In genomic region chrX:8073881-8074429, GRCm38 (mm10) we compare ENCODE assay signal across 7 mouse cellular contexts. TPM values are rescaled to one million over a fixed set of nuclear protein-coding genes. Genes with fewer than 3 reads are reported as not detected.
DNase-seq lines count a peak whose midpoint lies in the region; ATAC-seq and TF ChIP-seq lines count a peak whose summit lies in the region.

No protein-coding gene starts in this region.

- H3K4me1 ChIP-seq in bone marrow, adult 2 months (ENCODE audit: control insufficient read depth, insufficient read depth, low read length), result no peaks in the 10 kb centered on the region
- peaks cover 3% of the 10 kb centered on the region; the same call in 1 of the 2 replicates for H3K4me1 ChIP-seq in forebrain, embryonic 11.5 days (replicated peaks; ENCODE audit: control insufficient read depth, insufficient read depth, low read length)
- no peaks in the 10 kb centered on the region for H3K4me1 ChIP-seq in kidney, embryonic 15.5 days

- H3K9ac ChIP-seq in forebrain, embryonic 11.5 days (ENCODE audit: low read length), result peak overlapping the region; percentile 73
- peak overlapping the region; percentile 66 for H3K9ac ChIP-seq in kidney, embryonic 15.5 days

- 23% methylated on average over 60 of the region's 64 CpGs for WGBS in bone marrow, adult 2 months
- WGBS in forebrain, embryonic 11.5 days, result 16% methylated on average over 49 of the region's 64 CpGs
- WGBS in kidney, embryonic 15.5 days, result 22% methylated on average over 61 of the region's 64 CpGs

- no peak for TF ChIP-seq POLR2A in bone marrow, adult 2 months (IDR thresholded peaks at IDR 0.05; ENCODE audit: borderline replicate concordance, control insufficient read depth, low read depth, low read length)

- no peaks in the 10 kb centered on the region for H3K9me3 ChIP-seq in forebrain, embryonic 11.5 days (ENCODE audit: control insufficient read depth, low read length)
- no peaks in the 10 kb centered on the region for H3K9me3 ChIP-seq in kidney, embryonic 15.5 days (replicated peaks)

- H3K36me3 ChIP-seq in forebrain, embryonic 11.5 days (ENCODE audit: control insufficient read depth, insufficient read depth, low read length), result peaks cover 2% of the 10 kb centered on the region; the same call in 1 of the 2 replicates
- peaks cover 26% of the 10 kb centered on the region for H3K36me3 ChIP-seq in kidney, embryonic 15.5 days

- DNase-seq in urinary bladder, postnatal 14 days (ENCODE audit: low spot score), result peak; percentile 4
- DNase-seq in urinary bladder, postnatal 10 days (ENCODE audit: low spot score), result no peak
- DNase-seq in forebrain, embryonic 11.5 days (ENCODE audit: low spot score), result peak; percentile 67
- peak; percentile 14 for DNase-seq in lung, postnatal 36 days
- peak; percentile 35 to 39 for DNase-seq in spleen, postnatal 10 days (ENCODE audit: low spot score in 2 of 2)

- peak overlapping the region; percentile 79 for H3K4me3 ChIP-seq in bone marrow, adult 2 months (replicated peaks; ENCODE audit: control insufficient read depth, low read depth, low read length)
- peak overlapping the region; percentile 58 for H3K4me3 ChIP-seq in forebrain, embryonic 11.5 days (ENCODE audit: low read depth, low read length)
- H3K4me3 ChIP-seq in kidney, embryonic 15.5 days (replicated peaks), result peak overlapping the region; percentile 64

- H3K4me2 ChIP-seq in forebrain, embryonic 11.5 days (ENCODE audit: low read depth, low read length, severe bottlenecking), result peak overlapping the region; percentile 45
- H3K4me2 ChIP-seq in kidney, embryonic 15.5 days, result peak overlapping the region; percentile 54

- ATAC-seq in forebrain, embryonic 11.5 days (replicated peaks; ENCODE audit: low FRiP score), result peak; percentile 28
- ATAC-seq in kidney, embryonic 15.5 days (replicated peaks; ENCODE audit: low FRiP score), result peak; percentile 29; the same call in 1 of the 2 replicates

- no peak for TF ChIP-seq CTCF in bone marrow, adult 2 months (IDR thresholded peaks at IDR 0.05; ENCODE audit: control insufficient read depth, insufficient read depth, low read length)

- H3K27ac ChIP-seq in bone marrow, adult 2 months (ENCODE audit: control insufficient read depth, insufficient read depth, low read depth, low read length, poor library complexity), result peak overlapping the region; percentile 86
- peak overlapping the region; percentile 84 for H3K27ac ChIP-seq in forebrain, embryonic 11.5 days (ENCODE audit: low read depth, low read length)
- peak overlapping the region; percentile 94 for H3K27ac ChIP-seq in kidney, embryonic 15.5 days

- H3K27me3 ChIP-seq in forebrain, embryonic 11.5 days (ENCODE audit: control insufficient read depth, insufficient read depth, low read length), result no peaks in the 10 kb centered on the region
- H3K27me3 ChIP-seq in kidney, embryonic 15.5 days, result no peaks in the 10 kb centered on the region

RNA-seq across cellular contexts. Expression of gene Suv39h1, which starts 0.6 kb away (rescaled TPM):
- polyA plus RNA-seq in bone marrow, adult 2 months (2011; ENCODE audit: insufficient read depth, insufficient read length, low replicate concordance, missing spikeins), result 27.4 and 30.7 TPM in 2 replicates
- polyA plus RNA-seq in forebrain, embryonic 11.5 days (2014; fragmentation: Nextera tagmentation; extraction: Ambion mirVana), result 96.1 and 99.7 TPM in 2 replicates
- 69.0 and 69.5 TPM in 2 replicates for polyA plus RNA-seq in kidney, embryonic 15.5 days (2015; fragmentation: Nextera tagmentation; extraction: Ambion mirVana)

RNA-seq across cellular contexts. Expression of gene Was, which starts 16.3 kb away (rescaled TPM):
- 10.1 and 32.0 TPM in 2 replicates for polyA plus RNA-seq in bone marrow, adult 2 months (2011; ENCODE audit: insufficient read depth, insufficient read length, low replicate concordance, missing spikeins)
- 0.12 and 0.51 TPM in 2 replicates for polyA plus RNA-seq in forebrain, embryonic 11.5 days (2014; fragmentation: Nextera tagmentation; extraction: Ambion mirVana)
- 0.23 and 0.49 TPM in 2 replicates for polyA plus RNA-seq in kidney, embryonic 15.5 days (2015; fragmentation: Nextera tagmentation; extraction: Ambion mirVana)

RNA-seq across cellular contexts. Expression of gene Glod5, which starts 55.7 kb away (rescaled TPM):
- polyA plus RNA-seq in bone marrow, adult 2 months (2011; ENCODE audit: insufficient read depth, insufficient read length, low replicate concordance, missing spikeins), result not detected in 2 replicates
- not detected in 2 replicates for polyA plus RNA-seq in forebrain, embryonic 11.5 days (2014; fragmentation: Nextera tagmentation; extraction: Ambion mirVana)
- polyA plus RNA-seq in kidney, embryonic 15.5 days (2015; fragmentation: Nextera tagmentation; extraction: Ambion mirVana), result 0.35 TPM in 1 of 2 replicates, not detected in the other

RNA-seq across cellular contexts. Expression of gene Wdr13, which starts 58.7 kb away (rescaled TPM):
- 23.3 and 35.6 TPM in 2 replicates for polyA plus RNA-seq in bone marrow, adult 2 months (2011; ENCODE audit: insufficient read depth, insufficient read length, low replicate concordance, missing spikeins)
- polyA plus RNA-seq in forebrain, embryonic 11.5 days (2014; fragmentation: Nextera tagmentation; extraction: Ambion mirVana), result 26.6 and 27.4 TPM in 2 replicates
- polyA plus RNA-seq in kidney, embryonic 15.5 days (2015; fragmentation: Nextera tagmentation; extraction: Ambion mirVana), result 22.7 and 29.3 TPM in 2 replicates
